Mouse (Mus musculus): ENCODE data around the gene Crybg3.

DNA sequence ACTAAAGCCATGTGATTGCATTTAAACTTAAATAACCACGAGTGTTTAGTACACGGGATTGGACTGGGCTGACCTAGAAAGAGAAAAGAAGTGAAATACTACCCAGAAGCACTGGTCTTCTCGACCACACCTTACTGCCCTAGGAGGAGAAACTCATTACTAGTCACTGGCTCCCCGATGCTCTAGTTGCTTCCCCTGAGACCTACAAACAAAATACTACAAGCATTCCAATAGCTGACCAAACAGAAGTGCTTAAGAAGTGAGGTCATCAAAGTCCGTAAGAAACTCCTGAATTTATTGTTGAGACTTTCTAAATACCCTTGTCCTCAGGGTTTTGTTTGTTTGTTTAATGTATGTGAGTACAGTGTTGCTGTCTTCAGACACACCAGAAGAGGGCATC lies 90.9 kb downstream of the Crybg3 start:
- no peak for TF ChIP-seq CTCF (IDR thresholded peaks at IDR 0.05; ENCODE audit: control insufficient read depth, insufficient read depth, insufficient replicate concordance, low read depth, low read length)
- no peak for TF ChIP-seq POLR2A (IDR thresholded peaks at IDR 0.05; ENCODE audit: control insufficient read depth, low read depth, low read length)

All from testis, adult 2 months (tissue).